Mouse (Mus musculus) hindbrain, embryonic 14.5 days (tissue): ENCODE measurements at regions not wholly inside any gene's neighbourhood (a gene's known extent, or its start where the extent isn't known, plus 50 kb on each side); places are given as distances from the start of the nearest gene placed in this dataset.
A peak's percentile ranks its signal among the peaks of the same experiment; 100 is the strongest.

Experiments used
- ATAC-seq: fragments of 200-750 bp; cut with Nextera tagmentation; 2 replicates; pipeline ENCODE4 v1.8.0; 2017; ENCODE audit warnings: moderate number of reproducible peaks, mild to moderate bottlenecking, moderate TSS enrichment, moderate library complexity; ENCODE audit not compliant: low FRiP score
- DNase-seq: peaks from one replicate; pipeline ENCODE4 v3.0.0-alpha.2; 2015; ENCODE audit warnings: low spot score
- H3K27ac ChIP-seq: fragments of 300-500 bp; sonication (generic); 2 replicates; pipeline ENCODE4 v1.5.1; 2014; ENCODE audit warnings: mild to moderate bottlenecking, moderate library complexity
- H3K27me3 ChIP-seq: fragments of 300-500 bp; sonication (generic); 2 replicates; pipeline ENCODE4 v1.6.1; 2014; ENCODE audit warnings: mild to moderate bottlenecking, low read length, mixed read lengths; ENCODE audit not compliant: control insufficient read depth, insufficient read depth
- H3K36me3 ChIP-seq: fragments of 300-500 bp; sonication (generic); replicated peaks from 2 replicates; pipeline ENCODE4 v1.6.1; 2014; ENCODE audit not compliant: control insufficient read depth, insufficient read depth
- H3K4me1 ChIP-seq: fragments of 300-500 bp; sonication (generic); replicated peaks from 2 replicates; pipeline ENCODE4 v1.6.1; 2014; ENCODE audit warnings: antibody characterized with exemption, low read length, mixed read lengths; ENCODE audit not compliant: control insufficient read depth, insufficient read depth
- H3K4me2 ChIP-seq: fragments of 300-500 bp; sonication (generic); replicated peaks from 2 replicates; pipeline ENCODE4 v1.6.1; 2014; ENCODE audit warnings: mild to moderate bottlenecking, moderate library complexity
- H3K4me3 ChIP-seq: fragments of 300-500 bp; sonication (generic); replicated peaks from 2 replicates; pipeline ENCODE4 v1.5.1; 2014; ENCODE audit warnings: mild to moderate bottlenecking, low read length
- H3K9ac ChIP-seq: fragments of 300-500 bp; sonication (generic); 2 replicates; pipeline ENCODE4 v1.6.1; 2014
- H3K9me3 ChIP-seq: fragments of 300-500 bp; sonication (generic); 2 replicates; pipeline ENCODE4 v1.6.1; 2016; ENCODE audit warnings: low read length; ENCODE audit not compliant: control insufficient read depth
- WGBS: fragments of 180-500 bp; shearing (Covaris S2); extraction: QIAGEN DNeasy Blood & Tissue Kit; methylation state at CpG from one replicate; pipeline ENCODE4 v1.1.7; 2014; 5-methylcytosine and 5-hydroxymethylcytosine counted together

DNA sequence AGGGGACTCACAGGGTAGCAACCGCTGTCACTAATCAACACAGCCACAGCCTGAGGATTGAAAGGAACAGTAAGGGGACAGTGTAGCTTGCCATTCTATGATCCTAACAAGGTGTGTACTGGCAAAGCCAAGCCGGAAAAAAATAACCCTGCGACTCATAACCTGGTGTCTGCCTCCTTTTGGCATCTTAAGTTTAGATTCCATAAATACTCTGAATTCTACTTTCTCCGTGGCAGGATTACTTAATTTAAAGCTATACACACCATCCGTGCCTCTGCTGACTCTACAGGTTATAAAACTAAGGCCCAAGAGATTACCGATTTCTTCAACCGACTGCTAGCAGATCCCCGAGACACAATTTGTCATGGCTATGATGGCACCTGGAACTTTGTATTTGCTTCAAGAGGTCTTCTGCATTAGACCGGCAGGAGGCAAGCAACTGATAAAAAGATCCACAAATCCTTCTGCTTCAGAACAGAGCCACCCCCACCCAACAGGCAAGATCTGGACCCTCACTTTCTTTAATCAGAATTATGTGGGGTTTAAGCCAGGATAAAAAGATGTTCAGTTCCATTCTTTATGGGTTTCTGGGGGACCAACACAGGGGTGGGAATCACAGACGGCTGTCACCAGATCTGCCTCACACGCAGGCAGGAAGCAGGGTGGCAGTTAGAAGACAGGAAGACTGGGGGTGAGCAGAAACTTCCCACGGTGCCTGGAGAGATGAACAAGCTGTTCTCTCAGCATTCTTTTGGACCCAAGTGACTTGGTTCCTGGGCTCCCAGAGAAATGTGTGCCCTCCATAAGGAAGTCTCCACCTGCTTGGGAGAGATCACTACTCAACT lies 120.4 kb downstream of the Sox4 start:
- Histone ChIP-seq H3K4me2 (no peak overlapping the region), H3K36me3 (no peaks in the 10 kb centered on the region), H3K9me3 (no peaks in the 10 kb centered on the region), H3K27me3 (no peaks in the 10 kb centered on the region), H3K27ac (no peak overlapping the region), H3K4me3 (no peak overlapping the region), H3K4me1 (peaks cover 17% of the 10 kb centered on the region), H3K9ac (no peak overlapping the region)
- DNase-seq: no peak
- no peak for ATAC-seq
- WGBS: 65% methylated on average over 12 of the region's 12 CpGs

DNA sequence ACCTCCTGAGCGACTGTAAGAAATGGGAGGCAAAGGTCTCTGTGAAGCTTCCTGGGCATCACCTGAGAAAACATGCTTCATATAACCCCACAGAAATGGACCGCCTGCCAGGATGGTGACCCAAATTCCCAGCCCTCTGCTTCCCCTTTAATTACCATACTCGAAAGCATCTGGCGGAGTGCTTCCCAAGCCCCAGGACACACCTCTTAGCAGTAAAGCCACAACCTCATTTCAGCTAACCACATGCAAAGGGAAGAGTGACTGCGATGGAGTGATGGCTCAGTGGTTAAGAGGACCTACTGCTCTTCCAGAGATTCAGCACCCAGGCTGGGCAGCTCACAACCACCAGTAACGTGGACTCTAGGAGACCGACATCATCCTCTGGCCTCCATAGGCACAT lies 127.2 kb downstream of the Sox4 start:
- DNase-seq (no peak), ATAC-seq (no peak)
- Histone ChIP-seq H3K4me1 (peaks cover 21% of the 10 kb centered on the region), H3K27ac (no peak overlapping the region), H3K27me3 (no peaks in the 10 kb centered on the region), H3K36me3 (no peaks in the 10 kb centered on the region), H3K4me2 (no peak overlapping the region), H3K4me3 (no peak overlapping the region), H3K9me3 (no peaks in the 10 kb centered on the region), H3K9ac (no peak overlapping the region)
- WGBS: 85% methylated on average over 7 of the region's 7 CpGs

DNA sequence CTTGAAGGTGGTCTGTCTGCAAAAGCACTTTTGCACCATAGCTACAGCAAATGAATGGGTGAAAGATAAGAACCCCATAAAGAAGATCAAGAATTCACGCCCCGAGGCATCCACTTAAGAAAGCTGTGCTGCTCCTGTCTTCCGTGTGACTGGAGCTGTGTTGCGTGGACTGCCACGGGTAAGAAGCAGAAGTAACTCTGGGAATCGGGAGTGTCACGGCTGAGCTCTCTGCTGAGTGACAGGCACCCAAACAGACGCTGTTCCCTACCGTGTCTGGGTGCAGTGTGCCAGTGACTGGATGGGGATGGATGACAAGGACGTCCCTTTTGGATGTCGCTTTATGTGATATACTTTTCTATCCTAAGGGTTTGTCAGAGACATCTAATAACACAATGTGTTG lies 129.5 kb downstream of the Sox4 start:
- Histone ChIP-seq H3K36me3 (no peaks in the 10 kb centered on the region), H3K9ac (no peak overlapping the region), H3K27me3 (no peaks in the 10 kb centered on the region), H3K27ac (no peak overlapping the region), H3K9me3 (no peaks in the 10 kb centered on the region), H3K4me2 (no peak overlapping the region), H3K4me3 (no peak overlapping the region), H3K4me1 (peaks cover 25% of the 10 kb centered on the region)
- ATAC-seq (peak; percentile 41; the same call in 1 of the 2 replicates), DNase-seq (no peak)
- 44% methylated on average over 11 of the region's 11 CpGs for WGBS

DNA sequence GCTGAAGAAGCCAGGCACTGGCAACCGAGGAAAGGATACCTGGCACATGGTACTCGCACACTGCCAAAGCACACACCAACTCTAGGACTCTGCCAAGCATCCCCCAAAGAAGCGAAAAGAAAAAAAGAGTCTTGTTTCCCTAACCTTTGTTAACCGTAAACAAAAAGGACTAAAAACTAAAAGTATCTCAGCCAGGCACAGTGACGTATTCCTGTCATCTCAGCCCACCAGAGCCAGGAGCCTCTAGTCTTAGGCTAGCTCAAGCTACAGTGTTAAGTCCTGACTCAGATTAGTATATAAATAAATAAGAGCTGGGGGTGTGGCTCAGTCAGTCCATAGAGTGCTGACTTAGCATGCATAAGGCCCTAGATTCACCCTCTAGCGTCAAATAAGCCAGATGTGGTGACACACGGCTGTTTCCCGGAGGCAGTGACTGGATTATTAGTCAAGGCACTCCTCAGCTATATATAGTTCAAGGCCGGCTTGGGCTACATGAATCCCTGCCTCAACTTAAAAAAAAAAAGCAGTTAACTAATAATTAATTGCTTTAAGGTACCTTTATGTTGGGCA lies 130.1 kb downstream of the Sox4 start:
- Histone ChIP-seq H3K4me3 (no peak overlapping the region), H3K4me2 (no peak overlapping the region), H3K9ac (no peak overlapping the region), H3K4me1 (peaks cover 25% of the 10 kb centered on the region), H3K9me3 (no peaks in the 10 kb centered on the region), H3K36me3 (no peaks in the 10 kb centered on the region), H3K27ac (no peak overlapping the region), H3K27me3 (no peaks in the 10 kb centered on the region)
- DNase-seq (no peak), ATAC-seq (no peak)
- 70% methylated on average over 9 of the region's 9 CpGs for WGBS

DNA sequence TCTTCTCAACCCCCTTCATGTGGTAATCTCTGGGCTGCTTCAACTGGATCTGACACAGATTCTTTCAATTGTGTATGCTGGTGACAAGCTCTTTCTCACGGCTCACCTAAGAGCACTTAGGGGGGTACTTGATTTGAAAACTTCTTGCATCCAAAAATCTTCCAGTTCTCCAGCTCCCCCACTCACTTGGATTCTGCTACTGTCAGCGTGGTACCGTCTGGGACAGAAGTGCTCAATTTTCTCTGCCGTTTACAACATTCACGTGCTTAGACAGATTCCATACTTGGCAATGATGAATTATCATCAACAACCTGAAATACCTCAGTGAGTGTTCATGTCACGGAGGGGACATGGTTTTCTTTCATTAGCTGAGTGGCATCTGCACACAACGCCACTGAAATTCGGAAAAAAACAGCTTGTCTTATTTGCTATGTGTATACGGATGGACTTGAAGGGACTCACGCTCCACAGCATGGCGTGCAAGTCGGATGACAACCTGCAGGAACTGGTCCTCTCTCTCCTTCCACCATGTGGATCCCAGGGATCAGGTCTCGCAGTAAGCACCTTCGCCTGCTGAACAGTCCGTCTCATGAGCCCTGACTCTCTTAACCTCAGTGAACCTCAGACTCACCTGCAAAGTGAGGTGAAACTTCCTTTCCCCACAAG lies 132.5 kb downstream of the Sox4 start:
- no peak overlapping the region for H3K4me3 ChIP-seq
- H3K9me3 ChIP-seq: no peaks in the 10 kb centered on the region
- no peaks in the 10 kb centered on the region for H3K36me3 ChIP-seq
- 79% methylated on average over 15 of the region's 15 CpGs for WGBS
- DNase-seq (no peak), ATAC-seq (no peak)
- no peaks in the 10 kb centered on the region for H3K27me3 ChIP-seq
- H3K27ac ChIP-seq: no peak overlapping the region
- H3K4me2 ChIP-seq: no peak overlapping the region
- H3K4me1 ChIP-seq: peaks cover 25% of the 10 kb centered on the region
- H3K9ac ChIP-seq: no peak overlapping the region

DNA sequence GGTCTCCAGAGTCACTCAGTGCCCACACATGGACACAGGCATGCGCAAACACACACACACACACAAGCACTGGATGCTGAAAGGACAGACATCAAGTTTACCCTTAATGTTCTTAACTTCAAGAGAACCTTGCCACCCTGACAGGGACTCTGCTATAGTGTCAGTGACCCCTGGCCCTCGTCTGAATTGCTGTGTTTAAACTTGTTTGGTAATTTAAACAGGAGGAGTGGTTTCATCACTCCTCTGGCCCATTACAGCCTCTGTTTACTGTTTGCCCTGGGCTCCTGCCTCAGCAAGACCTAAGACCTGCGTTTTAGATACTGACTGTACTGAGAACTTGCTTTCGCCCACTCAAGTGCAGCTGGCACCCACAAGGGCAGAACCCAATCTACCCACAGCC lies 139.4 kb downstream of the Sox4 start:
- Histone ChIP-seq H3K4me1 (peaks cover 35% of the 10 kb centered on the region), H3K4me2 (no peak overlapping the region), H3K9me3 (no peaks in the 10 kb centered on the region), H3K4me3 (no peak overlapping the region), H3K36me3 (no peaks in the 10 kb centered on the region), H3K27ac (no peak overlapping the region), H3K27me3 (no peaks in the 10 kb centered on the region), H3K9ac (no peak overlapping the region)
- ATAC-seq: no peak
- no peak for DNase-seq
- 71% methylated on average over 4 of the region's 4 CpGs for WGBS

DNA sequence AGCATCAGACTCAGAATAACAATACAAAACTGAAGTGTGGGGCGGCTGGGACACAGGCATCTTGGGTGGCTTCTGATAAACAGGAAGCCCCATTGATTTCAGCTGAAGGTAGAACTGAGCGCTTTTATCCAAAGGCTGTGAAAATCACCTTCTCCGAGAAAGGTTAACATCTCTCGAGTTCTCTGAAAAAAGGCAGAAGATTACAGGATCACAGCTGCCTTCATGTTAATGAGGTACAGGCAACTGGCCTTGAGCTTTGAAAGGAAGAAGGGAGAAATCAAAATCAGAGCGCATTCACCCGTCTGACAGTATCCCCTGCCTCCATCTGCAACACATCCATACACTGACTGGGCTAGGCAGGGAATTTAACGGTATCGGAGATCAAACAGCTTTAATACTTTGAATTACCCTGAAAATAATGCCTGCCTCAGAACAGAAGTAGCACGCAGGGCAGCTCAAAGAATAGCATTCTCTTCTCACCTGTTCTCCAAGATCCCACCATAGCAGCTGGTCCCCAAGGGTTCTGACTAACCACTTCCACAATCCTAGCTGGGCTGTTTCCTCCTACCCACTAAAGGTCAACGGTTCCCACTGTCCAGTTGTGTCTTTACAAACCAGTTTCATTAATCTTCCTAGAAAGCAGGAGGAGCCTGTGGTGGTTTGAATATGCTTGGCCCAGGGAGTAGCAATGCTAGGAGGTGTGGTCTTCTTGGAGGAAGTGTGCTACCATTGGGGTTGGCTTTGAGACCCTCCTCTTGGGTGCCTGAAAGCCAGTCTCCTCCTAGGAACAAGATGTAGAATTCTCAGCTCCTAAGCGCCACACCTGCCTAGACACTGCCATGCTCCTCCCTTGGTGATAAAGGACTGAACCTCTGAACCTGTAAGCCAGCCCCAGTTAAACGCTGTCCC lies 141.6 kb downstream of the Sox4 start:
- peaks cover 35% of the 10 kb centered on the region for H3K4me1 ChIP-seq
- no peak overlapping the region for H3K4me3 ChIP-seq
- no peaks in the 10 kb centered on the region for H3K27me3 ChIP-seq
- ATAC-seq (no peak), DNase-seq (no peak)
- H3K9ac ChIP-seq: peak overlapping the region; percentile 12; the same call in 1 of the 2 replicates
- WGBS: 23% methylated on average over 12 of the region's 12 CpGs
- no peaks in the 10 kb centered on the region for H3K36me3 ChIP-seq
- H3K9me3 ChIP-seq: no peaks in the 10 kb centered on the region
- H3K4me2 ChIP-seq: peak overlapping the region; percentile 27
- H3K27ac ChIP-seq: peak overlapping the region; percentile 74

DNA sequence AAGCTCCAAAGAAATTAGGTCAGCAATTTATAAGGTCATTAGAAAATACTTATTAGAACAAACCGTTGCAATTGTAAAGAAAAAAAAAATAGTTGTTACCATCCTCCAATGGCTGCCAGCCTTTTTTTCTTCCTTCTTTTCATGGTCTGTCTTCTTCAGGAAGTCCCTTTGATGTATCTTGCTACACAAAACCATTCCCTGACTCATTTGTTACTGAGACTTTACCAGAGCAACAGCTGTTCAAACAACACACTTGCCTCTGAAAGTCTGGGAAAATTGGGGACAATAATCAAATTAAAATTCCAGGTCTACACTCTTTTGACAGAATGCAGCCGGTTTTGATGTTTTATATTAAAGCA lies 142.5 kb downstream of the Sox4 start:
- no peak for ATAC-seq
- Histone ChIP-seq H3K27ac (peak overlapping the region; percentile 74), H3K9ac (no peak overlapping the region), H3K4me2 (peak overlapping the region; percentile 27), H3K4me1 (peaks cover 35% of the 10 kb centered on the region), H3K36me3 (no peaks in the 10 kb centered on the region), H3K9me3 (no peaks in the 10 kb centered on the region), H3K27me3 (no peaks in the 10 kb centered on the region), H3K4me3 (no peak overlapping the region)
- WGBS: under 1% methylated on average over 2 of the region's 2 CpGs
- no peak for DNase-seq
